Mouse (Mus musculus) spleen, adult 2 months (tissue): ENCODE measurements around the gene Tbrg4.

Source experiments
- CTCF ChIP-seq: fragments of 200-500 bp; IDR thresholded peaks from 2 replicates; pipeline ENCODE4 v1.5.1; 2011; ENCODE audit warnings: mild to moderate bottlenecking, inconsistent platforms; ENCODE audit not compliant: insufficient read depth, insufficient read length, insufficient replicate concordance; ENCODE audit errors: extremely low read depth
- POLR2A ChIP-seq: fragments of 200-500 bp; IDR thresholded peaks from 2 replicates; pipeline ENCODE4 v1.6.1; 2011; ENCODE audit warnings: low read depth, low read length, inconsistent platforms

GRCm38 (mm10) chr11:6579361-6579760 lies 46.5 kb downstream of the Tbrg4 start:
- TF ChIP-seq POLR2A (no peak), CTCF (no peak)
